Mouse (Mus musculus) cortical plate, adult 2 months (tissue): ENCODE measurements around the gene Plscr5.

Source experiments
- CTCF ChIP-seq: fragments of 200-500 bp; IDR thresholded peaks from 2 replicates; pipeline ENCODE4 v1.5.1; 2011; ENCODE audit warnings: mild to moderate bottlenecking, control low read depth, low read length; ENCODE audit not compliant: insufficient read depth; ENCODE audit errors: extremely low read depth
- POLR2A ChIP-seq: fragments of 200-500 bp; IDR thresholded peaks from 2 replicates; pipeline ENCODE4 v1.6.1; 2011; ENCODE audit warnings: mild to moderate bottlenecking, low read length, control low read depth; ENCODE audit not compliant: insufficient read depth; ENCODE audit errors: extremely low read depth

DNA sequence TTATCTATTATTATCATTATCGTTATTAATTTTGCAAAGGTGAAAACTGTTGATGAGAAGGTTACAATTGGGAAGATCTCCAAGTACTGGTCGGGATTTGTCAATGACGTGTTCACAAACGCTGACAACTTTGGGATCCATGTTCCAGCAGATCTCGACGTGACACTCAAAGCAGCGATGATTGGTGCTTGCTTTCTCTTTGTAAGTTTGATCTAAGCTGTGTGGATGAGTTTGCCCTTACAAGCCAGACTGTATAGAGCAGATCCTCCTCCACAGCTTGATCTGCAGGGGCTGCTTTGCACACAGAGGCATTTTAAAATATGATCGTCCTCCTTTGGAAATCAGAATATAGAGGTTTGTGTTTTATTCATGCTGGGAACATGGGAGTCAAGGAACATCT is 15.0 kb downstream of the Plscr5 start:
- TF ChIP-seq CTCF (no peak), POLR2A (no peak)
